Mouse (Mus musculus) C2C12 (cell line): Measurements from ENCODE around the gene Dab2ip.

Experiments used
- CEBPB ChIP-seq: IDR thresholded peaks from one replicate; pipeline ENCODE4 v1.6.1; 2011; ENCODE audit warnings: low read depth, mild to moderate bottlenecking, control low read depth, moderate library complexity
- CTCF ChIP-seq: IDR thresholded peaks from one replicate; pipeline ENCODE4 v1.5.1; 2011; ENCODE audit not compliant: control insufficient read depth, insufficient read depth, insufficient read length
- MYOD1 ChIP-seq: IDR thresholded peaks from one replicate; pipeline ENCODE4 v1.6.1; 2011; ENCODE audit warnings: low read depth; ENCODE audit not compliant: control insufficient read depth, insufficient read length
- MYOG ChIP-seq: IDR thresholded peaks from one replicate; pipeline ENCODE4 v1.6.1; 2011; ENCODE audit not compliant: control insufficient read depth, insufficient read length; ENCODE audit errors: extremely low read depth

DNA sequence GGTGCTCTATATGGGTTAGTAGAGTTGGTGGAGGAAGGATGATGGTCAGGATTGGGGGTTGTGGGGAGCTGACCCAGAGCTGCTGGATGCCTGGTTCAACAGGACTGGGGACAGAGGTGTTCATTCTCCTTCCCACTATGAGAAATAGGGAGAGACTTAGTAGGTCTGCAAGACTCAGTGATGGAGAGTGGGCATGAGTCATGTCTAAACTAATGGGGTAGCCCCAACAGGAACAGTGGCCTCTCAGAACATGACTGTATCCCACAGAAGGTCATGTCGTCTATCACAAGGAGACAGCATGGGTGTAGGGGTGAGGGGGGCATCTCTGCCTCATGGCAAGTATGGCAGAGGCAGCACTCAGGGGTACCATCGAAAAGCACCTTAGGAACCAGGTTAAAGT lies 81.7 kb downstream of the Dab2ip start:
- no peak for TF ChIP-seq CTCF
- TF ChIP-seq MYOG = no peak
- no peak for TF ChIP-seq MYOD1
- TF ChIP-seq CEBPB = no peak
